Mouse (Mus musculus): ENCODE measurements at regions not wholly inside any gene's neighbourhood (a gene's known extent, or its start where the extent isn't known, plus 50 kb on each side); places are given as distances from the start of the nearest gene placed in this dataset.

GRCm38 (mm10) chr10:51963671-51964070, 58.6 kb upstream of the Vgll2 start:
- peak; percentile 23 for DNase-seq (ENCODE audit: low read depth)

GRCm38 (mm10) chr10:51970113-51970512, 52.2 kb upstream of the Vgll2 start:
- DNase-seq (ENCODE audit: low read depth): no peak

All from NIH3T3 (cell line).